Mouse (Mus musculus) liver, adult 2 months (tissue): ENCODE data around the gene Cog1.

Experiments
- CTCF ChIP-seq: fragments of 200-500 bp; IDR thresholded peaks from 2 replicates; pipeline ENCODE4 v1.5.1; 2011; ENCODE audit warnings: low read depth, low read length, control low read depth
- POLR2A ChIP-seq: fragments of 200-500 bp; IDR thresholded peaks from 2 replicates; pipeline ENCODE4 v1.6.1; 2011; ENCODE audit warnings: low read length, control low read depth; ENCODE audit not compliant: insufficient read depth; ENCODE audit errors: extremely low read depth

DNA sequence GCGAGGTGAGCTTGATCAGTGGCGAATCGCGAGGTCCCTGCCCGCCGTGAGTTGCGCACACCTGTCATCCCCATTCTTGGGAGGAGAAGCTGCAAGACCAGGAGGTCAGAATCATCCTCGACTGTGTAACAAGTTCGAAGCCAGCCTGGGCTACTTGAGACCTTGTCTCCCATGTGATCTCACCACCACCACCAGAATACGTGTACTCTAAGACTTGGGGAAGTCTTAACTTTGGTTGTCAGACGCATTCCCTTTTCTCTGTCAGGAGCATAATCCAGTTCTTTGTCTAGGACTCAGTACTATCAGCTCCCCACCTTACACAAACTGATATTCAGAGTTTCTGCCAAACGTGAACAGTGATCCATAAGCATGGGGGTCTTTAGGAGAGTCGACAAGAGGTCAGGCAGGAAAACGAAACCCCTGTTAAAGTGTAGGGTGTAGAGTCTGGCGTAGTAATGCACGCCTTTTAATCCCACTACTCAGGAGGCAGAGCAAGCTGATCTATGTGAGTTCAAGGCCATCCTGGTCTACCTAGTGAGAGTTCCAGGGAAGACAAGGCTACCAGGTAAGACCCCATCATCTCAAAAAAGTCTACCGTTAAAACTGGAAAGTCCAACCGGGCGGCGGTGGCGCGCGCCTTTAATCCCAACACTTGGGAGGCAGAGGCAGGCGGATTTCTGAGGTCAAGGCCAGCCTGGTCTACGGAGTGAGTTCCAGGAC lies 35.9 kb downstream of the Cog1 start:
- TF ChIP-seq POLR2A: no peak
- TF ChIP-seq CTCF: no peak
